Mouse (Mus musculus) heart, adult 9 months (tissue): Measurements from ENCODE around the gene N4bp2l2.
"Not testable (repeated sequence)": the region's sequence is repeated elsewhere in the genome, so short reads cannot be mapped to it uniquely, and the experiment has no call there.

ENCODE experiments used
- DNase-seq, 2 experiments: peaks; one replicate each; pipeline ENCODE4 v3.0.0; 2022; ENCODE audit warnings: low spot score in 2 of 2

Gene N4bp2l2

GRCm38 (mm10) chr5:150643390-150643789 lies 22.6 kb downstream of the N4bp2l2 start:
- not testable (repeated sequence) for DNase-seq

- no peak for DNase-seq
These were observed 24.5 kb downstream of the N4bp2l2 start for GRCm38 (mm10) chr5:150641440-150641839.

GRCm38 (mm10) chr5:150629692-150630091 lies 36.3 kb downstream of the N4bp2l2 start:
- no peak for DNase-seq

- no peak for DNase-seq
These were observed 36.7 kb downstream of the N4bp2l2 start for GRCm38 (mm10) chr5:150629272-150629671.

GRCm38 (mm10) chr5:150625528-150625927 lies 40.5 kb downstream of the N4bp2l2 start:
- DNase-seq: no peak

- no peak for DNase-seq
These were observed 43.2 kb downstream of the N4bp2l2 start for GRCm38 (mm10) chr5:150622792-150623191.

- no peak for DNase-seq
These were observed 44.4 kb downstream of the N4bp2l2 start for GRCm38 (mm10) chr5:150621592-150621991.

- DNase-seq: no peak
These were observed 45.3 kb downstream of the N4bp2l2 start for GRCm38 (mm10) chr5:150620588-150621135.

- DNase-seq: no peak
These were observed 47.2 kb downstream of the N4bp2l2 start for GRCm38 (mm10) chr5:150618599-150619355.

- no peak for DNase-seq
These were observed 49.3 kb downstream of the N4bp2l2 start for GRCm38 (mm10) chr5:150616731-150617130.

GRCm38 (mm10) chr5:150616216-150616615 lies 49.8 kb downstream of the N4bp2l2 start:
- no peak for DNase-seq

GRCm38 (mm10) chr5:150614054-150614453 lies 51.9 kb downstream of the N4bp2l2 start:
- no peak for DNase-seq

- DNase-seq: no peak
These were observed 54.3 kb downstream of the N4bp2l2 start for GRCm38 (mm10) chr5:150611697-150612096.

- no peak for DNase-seq
These were observed 54.8 kb downstream of the N4bp2l2 start for GRCm38 (mm10) chr5:150611136-150611535.

GRCm38 (mm10) chr5:150607631-150608030 lies 58.4 kb downstream of the N4bp2l2 start:
- DNase-seq: no peak

- no peak for DNase-seq
These were observed 59.9 kb downstream of the N4bp2l2 start for GRCm38 (mm10) chr5:150606131-150606530.

GRCm38 (mm10) chr5:150601441-150602230 lies 64.3 kb downstream of the N4bp2l2 start:
- DNase-seq: no peak

- peak in 1 of 2 experiments; percentile 26 for DNase-seq
These were observed 65.2 kb downstream of the N4bp2l2 start for GRCm38 (mm10) chr5:150600554-150601440.

- DNase-seq: no peak
These were observed 66.4 kb downstream of the N4bp2l2 start for GRCm38 (mm10) chr5:150599301-150600294.
